Mouse (Mus musculus) left cerebral cortex, adult 6 months (tissue): ENCODE measurements around the gene Ceacam9. TPM values are rescaled to one million over a fixed set of nuclear protein-coding genes. Genes with fewer than 3 reads are reported as not detected.

ENCODE experiments used
- long read RNA-seq, 2 experiments: library from polyadenylated mRNA; unstranded; transcript quantifications; one replicate each; pipeline ENCODE4 v2.0.0; 2019 to 2020
- polyA plus RNA-seq: library from polyadenylated mRNA; unstranded; fragments of <200 nt; fragmentation: Nextera tagmentation; gene quantifications from 2 replicates; pipeline ENCODE4 v1.2.3, GENCODE M21; 2021

The Ceacam9 gene
- polyA plus RNA-seq: 0.23 and 0.48 TPM in 2 replicates
- long read RNA-seq, experiment 1, partial matches to known transcripts: 1 of 1 reads
- long read RNA-seq, experiment 1, other reads (novel, unspliced or antisense): 0 of 1 reads
- long read RNA-seq, experiment 2: 0 reads

DNA sequence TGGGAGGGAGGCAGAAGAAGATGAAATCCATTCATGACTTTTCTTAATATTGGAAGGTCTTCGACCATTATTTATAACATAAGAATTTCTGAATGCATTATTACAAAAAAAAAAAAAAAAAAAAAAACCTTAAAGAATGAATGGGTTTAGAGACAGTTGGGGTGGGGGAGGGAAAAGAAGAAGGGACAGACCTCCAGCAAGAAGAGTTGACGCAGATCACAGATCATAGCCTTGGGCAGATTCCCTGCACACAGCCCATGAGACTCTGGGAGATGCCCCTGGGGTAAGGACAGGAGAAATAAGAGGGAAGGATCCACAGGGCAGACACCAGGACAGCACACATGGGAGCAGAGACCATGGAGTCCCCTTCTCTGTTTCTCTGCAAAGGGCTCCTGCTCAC lies at the start of gene Ceacam9:
Gene Ceacam9, plus strand, starts transcription at position 301 of the 400 bp plus-strand sequence.

DNA sequence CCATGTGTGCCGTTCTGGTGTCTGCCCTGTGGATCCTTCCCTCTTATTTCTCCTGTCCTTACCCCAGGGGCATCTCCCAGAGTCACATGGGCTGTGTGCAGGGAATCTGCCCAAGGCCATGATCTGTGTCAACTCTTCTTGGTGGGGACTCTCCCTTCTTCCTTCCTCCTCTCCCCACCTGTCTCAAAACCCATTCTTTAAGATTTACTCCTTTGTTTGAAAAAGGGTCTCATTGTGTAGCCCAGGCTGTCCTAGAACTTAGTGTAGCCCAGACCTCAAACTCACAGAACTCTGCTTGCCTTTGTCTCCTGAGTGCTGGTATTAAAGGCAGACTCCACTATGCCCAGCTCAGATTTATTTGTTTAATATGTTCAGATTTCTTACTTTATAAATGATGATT lies 46.1 kb upstream of the Ceacam9 start, which contains the start of gene Ceacam15:
Gene Ceacam15, minus strand, starts transcription at position 101 of the 400 bp plus-strand sequence.

DNA sequence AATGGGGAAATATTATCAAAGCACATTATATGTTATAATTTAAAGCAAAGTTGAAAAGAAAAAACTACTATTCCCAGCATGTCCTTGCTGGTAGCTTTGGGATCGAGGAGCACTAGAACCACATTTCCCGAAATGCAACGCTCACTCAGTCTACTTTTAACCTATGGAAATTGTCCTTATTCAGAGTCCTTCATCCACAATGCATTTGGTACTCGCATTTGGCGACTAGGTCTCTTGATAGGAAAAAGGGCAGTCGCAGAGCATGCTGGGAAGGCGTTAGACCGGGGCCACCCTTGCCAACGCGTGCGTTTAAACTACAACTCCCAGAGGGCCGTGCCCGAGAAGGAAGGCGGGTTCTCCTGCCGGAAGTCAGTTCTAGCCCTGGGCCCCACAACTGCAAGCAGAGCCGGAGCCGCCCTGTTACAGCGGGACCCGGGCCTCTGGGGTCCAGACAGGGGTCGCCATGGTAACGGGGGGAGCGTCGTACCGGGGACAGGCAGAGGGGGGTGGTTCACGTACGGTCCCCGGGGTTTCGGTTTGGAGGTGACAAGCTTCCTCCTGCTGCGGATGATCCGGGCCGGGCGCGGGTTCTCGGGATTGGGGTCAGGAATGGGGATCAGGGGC lies 16.5 kb downstream of the Ceacam9 start, which contains the start of gene Ap2s1:
Gene Ap2s1, plus strand, starts transcription at position 338 of the 624 bp plus-strand sequence.

Other genes starting within 250 kb of the Ceacam9 start
- gene Npas1, start 244.2 kb upstream of the Ceacam9 start, polyA plus RNA-seq: 8.7 and 9.6 TPM in 2 replicates
- gene Arhgap35, start 106.9 kb upstream of the Ceacam9 start, polyA plus RNA-seq: 11.7 and 14.0 TPM in 2 replicates
- gene Ceacam15, start 46.2 kb upstream of the Ceacam9 start, polyA plus RNA-seq: 0.18 TPM in 1 of 2 replicates, not detected in the other
- 462 and 560 TPM in 2 replicates for gene Ap2s1, start 16.5 kb downstream of the Ceacam9 start, polyA plus RNA-seq
- gene Slc1a5, start 59.4 kb downstream of the Ceacam9 start, polyA plus RNA-seq: 0.74 and 1.7 TPM in 2 replicates
- gene Strn4, start 94.0 kb downstream of the Ceacam9 start, polyA plus RNA-seq: 39.6 and 117 TPM in 2 replicates
- gene Fkrp, start 94.8 kb downstream of the Ceacam9 start, polyA plus RNA-seq: 22.6 and 23.2 TPM in 2 replicates
- 0.92 and 1.4 TPM in 2 replicates for gene Prkd2, start 121.0 kb downstream of the Ceacam9 start, polyA plus RNA-seq
- 11.7 and 14.8 TPM in 2 replicates for gene Dact3, start 153.4 kb downstream of the Ceacam9 start, polyA plus RNA-seq
- 4.2 and 7.8 TPM in 2 replicates for gene Gng8, start 169.9 kb downstream of the Ceacam9 start, polyA plus RNA-seq
- gene Ptgir, start 184.6 kb downstream of the Ceacam9 start, polyA plus RNA-seq: not detected in 2 replicates
- gene Calm3, start 202.2 kb downstream of the Ceacam9 start, polyA plus RNA-seq: 463 and 548 TPM in 2 replicates
- gene Pnmal2, start 222.8 kb downstream of the Ceacam9 start, polyA plus RNA-seq: 78.1 and 86.9 TPM in 2 replicates
- 54.7 and 66.6 TPM in 2 replicates for gene Pnmal1, start 237.8 kb downstream of the Ceacam9 start, polyA plus RNA-seq